Mouse (Mus musculus): Measurements from ENCODE around the gene Nit2. TPM values are rescaled to one million over a fixed set of nuclear protein-coding genes. Genes with fewer than 3 reads are reported as not detected.

Nit2 gene
- 100 and 104 TPM in 2 replicates for polyA plus RNA-seq (2015; fragmentation: Nextera tagmentation; extraction: Ambion mirVana)

DNA sequence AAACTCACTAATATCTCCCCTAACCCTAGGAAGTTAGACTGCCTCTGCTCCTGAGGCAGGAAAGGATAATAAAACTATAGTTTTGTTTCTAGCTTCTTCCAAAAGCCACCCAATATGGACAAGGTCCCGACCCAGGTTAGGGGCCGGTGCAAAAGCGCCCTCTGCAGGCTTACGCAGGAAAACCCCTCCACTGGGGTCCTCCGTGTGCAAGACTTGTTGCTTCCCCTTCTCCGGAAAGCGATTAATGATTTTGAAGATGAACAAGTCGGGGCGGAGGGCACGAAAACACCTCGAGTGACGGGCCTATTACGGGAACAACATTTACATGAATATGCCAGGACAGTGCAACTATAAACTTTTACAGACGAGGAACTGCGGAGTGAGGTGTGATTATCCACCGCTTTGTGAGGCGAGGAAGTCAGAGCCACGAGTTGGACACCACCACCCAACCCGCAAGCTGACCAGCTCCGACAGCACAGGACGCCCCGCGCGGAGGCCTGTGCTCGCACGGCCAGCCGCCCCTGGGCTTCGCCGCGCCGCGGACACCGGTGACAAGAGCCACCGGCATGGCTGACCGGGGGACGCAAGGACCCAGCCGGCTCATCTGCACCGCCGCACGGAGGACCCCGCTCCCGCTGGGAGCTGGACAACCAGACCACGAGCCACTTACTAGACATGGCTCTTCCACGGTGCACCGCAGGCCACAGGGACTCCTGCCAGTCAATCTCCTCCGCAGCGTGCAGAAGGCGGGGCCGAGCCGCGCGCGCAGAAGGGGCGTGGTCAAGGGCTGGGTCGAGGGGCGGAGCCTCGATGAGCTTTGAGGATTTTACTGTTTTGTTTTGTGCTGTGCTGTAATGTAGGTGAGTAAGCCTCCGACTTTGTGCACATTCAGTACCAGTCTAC, at the start of gene Nit2:
Gene Nit2 (minus strand): TSS at position 731 of the 903 bp plus-strand sequence.
- H3K4me1 ChIP-seq = peaks cover 8% of the 10 kb centered on the region; the same call in 1 of the 2 replicates
- H3K9me3 ChIP-seq (replicated peaks) = no peaks in the 10 kb centered on the region
- peak within 1 kb of the TSS; percentile 97 for H3K27ac ChIP-seq
- H3K9ac ChIP-seq = peak within 1 kb of the TSS; percentile 71
- H3K27me3 ChIP-seq = no peaks in the 10 kb centered on the region
- peak within 1 kb of the TSS; percentile 60 for H3K4me2 ChIP-seq
- WGBS = under 1% methylated on average over 58 of the region's 58 CpGs
- ATAC-seq (replicated peaks; ENCODE audit: low FRiP score) = peak; percentile 98
- peak within 1 kb of the TSS; percentile 73 for H3K4me3 ChIP-seq (replicated peaks)
- H3K36me3 ChIP-seq = peaks cover 37% of the 10 kb centered on the region

- peaks cover 55% of the 10 kb centered on the region for H3K36me3 ChIP-seq
- H3K27me3 ChIP-seq = no peaks in the 10 kb centered on the region
- H3K4me3 ChIP-seq (replicated peaks) = no peak overlapping the region
- no peak overlapping the region for H3K9ac ChIP-seq
- no peaks in the 10 kb centered on the region for H3K4me1 ChIP-seq
- H3K27ac ChIP-seq = no peak overlapping the region
- no peaks in the 10 kb centered on the region for H3K9me3 ChIP-seq (replicated peaks)
- ATAC-seq (replicated peaks; ENCODE audit: low FRiP score) = no peak
- no peak overlapping the region for H3K4me2 ChIP-seq
Measured at GRCm38 (mm10) chr16:57215957-57216356, 48.8 kb upstream of the Nit2 start.

DNA sequence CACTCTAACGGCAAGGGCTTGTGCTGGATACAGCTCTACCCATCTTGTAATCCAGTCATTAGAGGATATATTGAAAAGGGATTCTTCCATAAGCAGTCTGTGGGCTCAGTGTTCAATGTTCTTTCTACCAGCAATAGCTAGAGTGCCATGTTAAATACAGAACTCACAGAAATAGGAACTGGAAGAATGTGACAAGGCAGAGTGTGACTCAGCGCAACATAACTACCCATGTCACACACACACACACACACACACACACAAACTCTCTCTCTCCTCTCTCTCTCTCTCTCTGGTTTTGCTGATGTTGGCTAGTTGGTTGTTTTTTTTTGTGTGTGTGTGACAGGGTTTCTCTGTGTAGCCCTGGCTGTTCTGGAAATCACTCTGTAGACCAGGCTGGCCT, 43.9 kb upstream of the Nit2 start:
- no peaks in the 10 kb centered on the region for H3K27me3 ChIP-seq
- H3K9me3 ChIP-seq (replicated peaks) = no peaks in the 10 kb centered on the region
- no peak overlapping the region for H3K27ac ChIP-seq
- 90% methylated on average over 2 of the region's 2 CpGs for WGBS
- no peaks in the 10 kb centered on the region for H3K4me1 ChIP-seq
- peaks cover 64% of the 10 kb centered on the region for H3K36me3 ChIP-seq
- no peak for ATAC-seq (replicated peaks; ENCODE audit: low FRiP score)
- H3K4me2 ChIP-seq = no peak overlapping the region
- H3K4me3 ChIP-seq (replicated peaks) = no peak overlapping the region
- no peak overlapping the region for H3K9ac ChIP-seq

GRCm38 (mm10) chr16:57208342-57208741, 41.2 kb upstream of the Nit2 start:
- peaks cover 53% of the 10 kb centered on the region for H3K36me3 ChIP-seq
- no peak for ATAC-seq (replicated peaks; ENCODE audit: low FRiP score)
- no peak overlapping the region for H3K27ac ChIP-seq
- H3K9me3 ChIP-seq (replicated peaks) = no peaks in the 10 kb centered on the region
- no peak overlapping the region for H3K4me3 ChIP-seq (replicated peaks)
- no peaks in the 10 kb centered on the region for H3K27me3 ChIP-seq
- no peaks in the 10 kb centered on the region for H3K4me1 ChIP-seq
- 93% methylated on average over 2 of the region's 2 CpGs for WGBS
- H3K4me2 ChIP-seq = no peak overlapping the region
- no peak overlapping the region for H3K9ac ChIP-seq

GRCm38 (mm10) chr16:57197281-57197680, 30.1 kb upstream of the Nit2 start:
- no peak overlapping the region for H3K27ac ChIP-seq
- ATAC-seq (replicated peaks; ENCODE audit: low FRiP score) = no peak
- no peaks in the 10 kb centered on the region for H3K27me3 ChIP-seq
- no peaks in the 10 kb centered on the region for H3K4me1 ChIP-seq
- no peak overlapping the region for H3K4me3 ChIP-seq (replicated peaks)
- 64% methylated on average over 3 of the region's 3 CpGs for WGBS
- H3K36me3 ChIP-seq = peaks cover 48% of the 10 kb centered on the region
- no peaks in the 10 kb centered on the region for H3K9me3 ChIP-seq (replicated peaks)
- H3K4me2 ChIP-seq = no peak overlapping the region
- H3K9ac ChIP-seq = no peak overlapping the region

- no peak overlapping the region for H3K4me3 ChIP-seq (replicated peaks)
- H3K9me3 ChIP-seq (replicated peaks) = no peaks in the 10 kb centered on the region
- H3K27me3 ChIP-seq = no peaks in the 10 kb centered on the region
- H3K4me1 ChIP-seq = no peaks in the 10 kb centered on the region
- no peak overlapping the region for H3K9ac ChIP-seq
- H3K27ac ChIP-seq = no peak overlapping the region
- peaks cover 55% of the 10 kb centered on the region for H3K36me3 ChIP-seq
- ATAC-seq (replicated peaks; ENCODE audit: low FRiP score) = no peak
- H3K4me2 ChIP-seq = no peak overlapping the region
- 86% methylated on average over 5 of the region's 5 CpGs for WGBS
Measured at GRCm38 (mm10) chr16:57196590-57196989, 29.4 kb upstream of the Nit2 start.

- ATAC-seq (replicated peaks; ENCODE audit: low FRiP score) = no peak
- WGBS = 90% methylated on average over 14 of the region's 14 CpGs
- H3K27ac ChIP-seq = no peak overlapping the region
- peaks cover 64% of the 10 kb centered on the region for H3K36me3 ChIP-seq
- no peak overlapping the region for H3K9ac ChIP-seq
- H3K4me1 ChIP-seq = no peaks in the 10 kb centered on the region
- no peak overlapping the region for H3K4me3 ChIP-seq (replicated peaks)
- H3K4me2 ChIP-seq = no peak overlapping the region
- no peaks in the 10 kb centered on the region for H3K27me3 ChIP-seq
- H3K9me3 ChIP-seq (replicated peaks) = no peaks in the 10 kb centered on the region
Measured at GRCm38 (mm10) chr16:57191214-57191613, 24.1 kb upstream of the Nit2 start.

GRCm38 (mm10) chr16:57190390-57190789, 23.2 kb upstream of the Nit2 start:
- H3K9ac ChIP-seq = no peak overlapping the region
- no peak overlapping the region for H3K4me2 ChIP-seq
- no peaks in the 10 kb centered on the region for H3K9me3 ChIP-seq (replicated peaks)
- peaks cover 69% of the 10 kb centered on the region for H3K36me3 ChIP-seq
- no peaks in the 10 kb centered on the region for H3K27me3 ChIP-seq
- no peaks in the 10 kb centered on the region for H3K4me1 ChIP-seq
- 91% methylated on average over 8 of the region's 8 CpGs for WGBS
- no peak overlapping the region for H3K4me3 ChIP-seq (replicated peaks)
- ATAC-seq (replicated peaks; ENCODE audit: low FRiP score) = no peak
- no peak overlapping the region for H3K27ac ChIP-seq

- H3K4me3 ChIP-seq (replicated peaks) = no peak overlapping the region
- H3K27me3 ChIP-seq = no peaks in the 10 kb centered on the region
- no peaks in the 10 kb centered on the region for H3K4me1 ChIP-seq
- H3K9ac ChIP-seq = no peak overlapping the region
- no peaks in the 10 kb centered on the region for H3K9me3 ChIP-seq (replicated peaks)
- 83% methylated on average over 2 of the region's 2 CpGs for WGBS
- no peak overlapping the region for H3K4me2 ChIP-seq
- H3K27ac ChIP-seq = no peak overlapping the region
- no peak for ATAC-seq (replicated peaks; ENCODE audit: low FRiP score)
- H3K36me3 ChIP-seq = peaks cover 66% of the 10 kb centered on the region
Measured at GRCm38 (mm10) chr16:57189493-57189892, 22.4 kb upstream of the Nit2 start.

GRCm38 (mm10) chr16:57186618-57187017, 19.5 kb upstream of the Nit2 start:
- ATAC-seq (replicated peaks; ENCODE audit: low FRiP score) = no peak
- Histone ChIP-seq H3K9me3 (replicated peaks) (no peaks in the 10 kb centered on the region), H3K9ac (no peak overlapping the region), H3K36me3 (peaks cover 76% of the 10 kb centered on the region), H3K27me3 (no peaks in the 10 kb centered on the region), H3K4me1 (no peaks in the 10 kb centered on the region), H3K4me2 (no peak overlapping the region), H3K4me3 (replicated peaks) (no peak overlapping the region), H3K27ac (no peak overlapping the region)
- 89% methylated on average over 4 of the region's 4 CpGs for WGBS

DNA sequence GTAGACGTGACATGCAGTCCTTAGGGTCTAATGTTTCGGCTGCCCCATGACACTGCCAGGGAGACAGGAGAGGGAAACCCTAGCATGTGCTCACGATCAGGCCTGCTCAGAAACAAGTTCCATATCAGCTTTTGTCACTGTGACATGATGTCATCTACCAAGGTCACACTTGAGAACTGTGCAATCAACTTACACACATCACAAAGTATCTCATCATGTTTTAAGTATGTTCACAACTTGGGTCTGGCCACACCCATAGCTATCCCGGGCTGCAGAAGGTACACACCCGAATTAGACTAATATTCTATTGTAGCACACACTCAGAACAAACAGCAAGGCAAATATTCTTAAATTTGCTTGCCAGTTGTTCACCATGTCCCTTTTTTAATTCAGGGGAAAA, 14.9 kb upstream of the Nit2 start:
- WGBS = 88% methylated on average over 5 of the region's 5 CpGs
- no peak overlapping the region for H3K4me3 ChIP-seq (replicated peaks)
- no peaks in the 10 kb centered on the region for H3K4me1 ChIP-seq
- peaks cover 70% of the 10 kb centered on the region for H3K36me3 ChIP-seq
- no peaks in the 10 kb centered on the region for H3K9me3 ChIP-seq (replicated peaks)
- H3K4me2 ChIP-seq = no peak overlapping the region
- no peak overlapping the region for H3K27ac ChIP-seq
- H3K9ac ChIP-seq = no peak overlapping the region
- ATAC-seq (replicated peaks; ENCODE audit: low FRiP score) = no peak
- H3K27me3 ChIP-seq = no peaks in the 10 kb centered on the region

DNA sequence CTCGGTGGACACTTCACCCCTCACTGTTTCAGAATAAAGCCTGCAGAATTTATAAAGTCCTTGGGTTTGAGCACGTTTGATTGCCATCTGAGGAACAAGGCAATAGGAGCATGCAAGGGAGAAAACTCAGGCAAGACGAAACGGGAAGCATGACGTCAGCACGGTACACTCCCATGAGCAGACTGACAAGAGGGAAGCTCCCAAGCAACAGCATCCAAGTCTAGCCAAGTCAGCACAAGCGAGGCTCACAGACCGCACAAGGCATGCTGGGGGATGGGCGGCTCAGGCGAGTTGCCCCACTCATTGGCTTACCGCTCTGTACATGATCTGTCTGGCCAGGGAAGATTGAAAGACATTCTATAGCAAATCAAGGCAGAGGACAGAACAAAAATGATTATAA, 14.0 kb upstream of the Nit2 start:
- no peaks in the 10 kb centered on the region for H3K4me1 ChIP-seq
- no peak overlapping the region for H3K27ac ChIP-seq
- 87% methylated on average over 11 of the region's 11 CpGs for WGBS
- no peak overlapping the region for H3K4me3 ChIP-seq (replicated peaks)
- no peak overlapping the region for H3K9ac ChIP-seq
- no peaks in the 10 kb centered on the region for H3K9me3 ChIP-seq (replicated peaks)
- peaks cover 73% of the 10 kb centered on the region for H3K36me3 ChIP-seq
- ATAC-seq (replicated peaks; ENCODE audit: low FRiP score) = no peak
- H3K4me2 ChIP-seq = no peak overlapping the region
- H3K27me3 ChIP-seq = no peaks in the 10 kb centered on the region

DNA sequence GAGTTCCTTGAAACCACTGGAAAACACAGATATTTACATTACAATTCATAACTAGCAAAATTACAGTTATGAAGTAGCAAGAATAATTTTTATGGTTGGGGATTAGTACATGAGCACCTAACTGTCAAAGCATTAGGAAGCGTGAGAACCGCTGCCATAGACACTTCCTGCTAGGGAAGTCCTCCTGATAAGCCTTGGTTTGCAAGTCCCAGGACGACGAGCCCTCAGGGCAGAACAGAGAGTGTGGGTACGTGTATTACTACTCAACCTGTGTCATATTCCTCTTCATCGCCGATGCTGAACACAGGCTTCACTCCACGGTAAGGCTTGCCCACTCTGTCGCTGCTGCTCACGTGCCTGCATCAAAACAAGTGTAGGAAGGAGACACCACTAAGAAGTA, 10.5 kb upstream of the Nit2 start:
- 88% methylated on average over 10 of the region's 10 CpGs for WGBS

More for the DNA sequence above, 10.5 kb upstream of the Nit2 start:
- no peak overlapping the region for H3K4me2 ChIP-seq
- H3K27me3 ChIP-seq = no peaks in the 10 kb centered on the region
- H3K9me3 ChIP-seq (replicated peaks) = no peaks in the 10 kb centered on the region
- no peaks in the 10 kb centered on the region for H3K4me1 ChIP-seq
- no peak overlapping the region for H3K4me3 ChIP-seq (replicated peaks)
- ATAC-seq (replicated peaks; ENCODE audit: low FRiP score) = no peak
- H3K36me3 ChIP-seq = peaks cover 60% of the 10 kb centered on the region
- no peak overlapping the region for H3K9ac ChIP-seq
- no peak overlapping the region for H3K27ac ChIP-seq

All from kidney, embryonic 15.5 days (tissue).